Mouse (Mus musculus): ENCODE results near the gene Mlst8. TPM values are rescaled to one million over a fixed set of nuclear protein-coding genes. Genes with fewer than 3 reads are reported as not detected.
"Not testable (repeated sequence)": the region's sequence is repeated elsewhere in the genome, so short reads cannot be mapped to it uniquely, and the experiment has no call there.

Mlst8 gene
- polyA plus RNA-seq, 1 experiment from 2014 or later: 33.9 TPM

GRCm38 (mm10) chr17:24473612-24474275, 5.1 kb downstream of the Mlst8 start, which contains the start of gene Bricd5:
TSS of gene Bricd5 (plus strand) at chr17:24473884.
- no peak for ATAC-seq
- H3K27ac ChIP-seq: no peak within 1 kb of the TSS; the same call in 1 of the 2 replicates
- H3K4me2 ChIP-seq: peak within 1 kb of the TSS; percentile 99
- H3K9me3 ChIP-seq (replicated peaks): no peaks in the 10 kb centered on the region
- H3K9ac ChIP-seq: peak within 1 kb of the TSS; percentile 12; the same call in 1 of the 2 replicates
- H3K36me3 ChIP-seq (ENCODE audit: poor library complexity, severe bottlenecking): peaks cover 56% of the 10 kb centered on the region
- 82% methylated on average over 6 of the region's 6 CpGs for WGBS
- H3K27me3 ChIP-seq: no peaks in the 10 kb centered on the region
- H3K4me3 ChIP-seq: no peak within 1 kb of the TSS
- H3K4me1 ChIP-seq: peaks cover 38% of the 10 kb centered on the region

- Histone ChIP-seq H3K4me1 (peaks cover 28% of the 10 kb centered on the region), H3K4me3 (peak overlapping the region; percentile 91; the same call in 1 of the 2 replicates), H3K27ac (no peak overlapping the region), H3K9ac (peak overlapping the region; percentile 95; the same call in 1 of the 2 replicates), H3K4me2 (peak overlapping the region; percentile 99), H3K27me3 (no peaks in the 10 kb centered on the region), H3K9me3 (replicated peaks) (no peaks in the 10 kb centered on the region), H3K36me3 (ENCODE audit: poor library complexity, severe bottlenecking) (peaks cover 53% of the 10 kb centered on the region)
- WGBS: 83% methylated on average over 4 of the region's 4 CpGs
- ATAC-seq: no peak
Measured at GRCm38 (mm10) chr17:24472512-24472911, 6.4 kb downstream of the Mlst8 start.

- Histone ChIP-seq H3K27me3 (no peaks in the 10 kb centered on the region), H3K9me3 (replicated peaks) (no peaks in the 10 kb centered on the region), H3K4me3 (peak overlapping the region; percentile 91), H3K9ac (peak overlapping the region; percentile 95), H3K4me2 (peak overlapping the region; percentile 99), H3K27ac (peak overlapping the region; percentile 85), H3K36me3 (ENCODE audit: poor library complexity, severe bottlenecking) (peaks cover 37% of the 10 kb centered on the region), H3K4me1 (peaks cover 26% of the 10 kb centered on the region)
- 1% methylated on average over 68 of the region's 68 CpGs for WGBS
- peak; percentile 12; the same call in 1 of the 2 replicates for ATAC-seq
Measured at GRCm38 (mm10) chr17:24470701-24471527, 8.0 kb downstream of the Mlst8 start.

DNA sequence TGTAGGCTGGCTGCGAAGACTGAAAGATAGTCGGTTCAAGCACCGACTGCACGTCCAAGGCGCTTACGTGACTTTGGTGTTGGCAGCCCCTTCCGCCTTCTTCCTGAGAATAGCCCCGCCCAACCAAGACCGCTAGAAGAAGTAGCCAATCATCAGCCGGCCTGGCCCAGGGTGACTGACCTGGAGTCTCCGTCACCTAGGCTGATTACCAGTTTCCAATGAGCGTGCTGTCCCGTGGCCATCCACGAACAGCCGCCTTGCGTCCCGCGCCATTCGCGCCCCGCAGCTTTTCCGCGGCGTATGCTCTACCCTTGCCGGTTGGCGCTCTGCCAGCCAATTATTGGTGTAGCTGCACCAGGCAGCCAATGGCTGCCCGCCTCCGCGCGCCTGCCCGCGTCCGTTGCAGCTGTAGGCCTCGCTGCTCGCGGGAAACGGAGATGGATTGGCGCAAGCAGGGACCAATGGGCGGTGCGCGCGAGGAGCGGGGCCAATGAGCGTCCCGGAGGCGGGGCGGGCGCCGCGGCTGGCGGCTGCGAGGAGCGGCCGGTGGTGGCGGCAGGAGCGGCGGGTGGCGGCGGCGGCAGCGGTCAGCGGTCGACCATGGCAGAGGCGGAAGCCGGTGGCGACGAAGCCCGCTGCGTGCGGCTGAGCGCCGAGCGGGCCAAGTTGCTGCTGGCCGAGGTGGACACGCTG, 8.8 kb downstream of the Mlst8 start, which contains the start of the genes E4f1 and Pgp:
Gene E4f1, minus strand, starts transcription at position 404 of the 693 bp plus-strand sequence.
Gene Pgp, plus strand, starts transcription at position 483 of the 693 bp plus-strand sequence.
- H3K9ac ChIP-seq: peak within 1 kb of the TSS; percentile 95
- under 1% methylated on average over 75 of the region's 75 CpGs for WGBS

GRCm38 (mm10) chr17:24469336-24469909, 9.5 kb downstream of the Mlst8 start:
- Histone ChIP-seq H3K27me3 (no peaks in the 10 kb centered on the region), H3K9me3 (replicated peaks) (no peaks in the 10 kb centered on the region), H3K9ac (peak overlapping the region; percentile 64), H3K27ac (peak overlapping the region; percentile 85), H3K36me3 (ENCODE audit: poor library complexity, severe bottlenecking) (peaks cover 22% of the 10 kb centered on the region), H3K4me3 (peak overlapping the region; percentile 91), H3K4me1 (peaks cover 26% of the 10 kb centered on the region), H3K4me2 (peak overlapping the region; percentile 99)
- ATAC-seq: no peak
- WGBS: 19% methylated on average over 7 of the region's 7 CpGs

More for the DNA sequence above, 8.8 kb downstream of the Mlst8 start, which contains the start of the genes E4f1 and Pgp:
- peak within 1 kb of the TSS; percentile 99 for H3K4me2 ChIP-seq
- ATAC-seq: peak; percentile 99
- H3K9me3 ChIP-seq (replicated peaks): no peaks in the 10 kb centered on the region
- peak within 1 kb of the TSS; percentile 91 for H3K4me3 ChIP-seq
- H3K27ac ChIP-seq: peak within 1 kb of the TSS; percentile 85
- peaks cover 26% of the 10 kb centered on the region for H3K4me1 ChIP-seq
- H3K36me3 ChIP-seq (ENCODE audit: poor library complexity, severe bottlenecking): peaks cover 28% of the 10 kb centered on the region
- no peaks in the 10 kb centered on the region for H3K27me3 ChIP-seq

DNA sequence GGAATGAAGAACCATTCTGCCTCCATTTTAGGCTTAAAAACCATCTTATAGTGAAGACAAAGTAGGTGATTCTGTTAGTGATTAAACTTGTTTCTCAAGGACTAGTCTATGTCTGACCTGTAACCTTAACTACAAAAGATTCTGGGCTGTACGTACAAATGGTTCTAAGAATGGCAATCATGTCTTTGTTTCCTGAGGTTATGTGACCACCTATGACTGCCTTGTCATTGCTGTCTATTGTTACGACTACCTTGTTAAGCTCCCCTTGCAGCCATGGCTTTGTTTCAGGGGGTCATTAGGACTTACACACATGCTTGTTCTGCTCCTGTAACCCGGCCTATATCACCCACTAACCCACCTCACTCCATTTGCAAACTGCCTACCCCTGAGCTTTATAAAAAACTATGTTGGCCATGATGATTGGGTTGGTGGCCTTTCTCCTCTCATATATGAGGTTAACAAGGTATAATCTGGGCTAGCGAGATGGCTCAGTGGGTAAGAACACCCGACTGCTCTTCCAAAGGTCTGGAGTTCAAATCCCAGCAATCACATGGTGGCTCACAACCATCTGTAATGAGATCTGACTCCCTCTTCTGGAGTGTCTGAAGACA, 10.1 kb downstream of the Mlst8 start:
- WGBS: 87% methylated on average over 5 of the region's 5 CpGs
- H3K9ac ChIP-seq: no peak overlapping the region
- H3K4me1 ChIP-seq: peaks cover 26% of the 10 kb centered on the region
- H3K27me3 ChIP-seq: no peaks in the 10 kb centered on the region
- H3K9me3 ChIP-seq (replicated peaks): no peaks in the 10 kb centered on the region
- H3K4me3 ChIP-seq: no peak overlapping the region
- ATAC-seq: no peak
- H3K4me2 ChIP-seq: no peak overlapping the region
- peaks cover 15% of the 10 kb centered on the region for H3K36me3 ChIP-seq (ENCODE audit: poor library complexity, severe bottlenecking)
- H3K27ac ChIP-seq: no peak overlapping the region

DNA sequence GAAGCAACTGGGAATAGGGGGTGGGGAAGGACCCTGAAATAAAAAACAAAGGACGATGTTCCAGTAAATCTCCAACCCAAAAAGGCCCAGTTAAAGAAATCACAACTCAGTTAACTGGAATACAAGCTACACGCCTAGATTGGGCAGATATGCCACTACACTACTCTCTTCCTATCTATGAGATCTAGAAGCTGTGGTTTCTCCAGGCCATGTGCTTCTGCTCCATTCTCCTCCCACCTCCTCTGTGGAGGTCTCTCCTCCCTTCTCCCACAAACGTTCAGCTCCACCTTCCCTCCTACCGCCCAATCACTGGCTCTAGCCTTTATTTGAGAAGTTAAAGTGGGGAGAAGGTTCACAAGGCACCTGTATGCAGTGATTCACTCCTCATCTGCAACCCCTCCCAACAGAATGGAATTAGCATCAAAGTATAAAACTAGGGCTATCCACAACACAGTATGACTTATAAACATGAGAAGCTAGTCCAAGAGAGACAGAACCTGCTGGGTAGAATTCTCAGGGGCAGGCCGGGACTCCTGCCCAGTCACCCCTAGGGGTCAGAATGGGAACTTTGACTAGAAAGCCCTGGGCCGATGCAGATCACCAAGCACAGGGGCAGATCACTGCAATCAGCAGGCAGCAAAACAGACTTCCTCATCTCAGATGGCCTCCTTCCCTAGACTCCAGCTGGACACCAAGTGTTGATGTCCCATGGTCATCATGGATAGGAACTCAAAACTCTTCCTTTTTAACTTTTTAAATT, 15.3 kb downstream of the Mlst8 start:
- Histone ChIP-seq H3K9ac (no peak overlapping the region), H3K4me3 (no peak overlapping the region), H3K36me3 (ENCODE audit: poor library complexity, severe bottlenecking) (no peaks in the 10 kb centered on the region), H3K27ac (no peak overlapping the region), H3K27me3 (no peaks in the 10 kb centered on the region), H3K9me3 (replicated peaks) (no peaks in the 10 kb centered on the region), H3K4me1 (no peaks in the 10 kb centered on the region), H3K4me2 (no peak overlapping the region)
- WGBS: 63% methylated on average over 6 of the region's 6 CpGs
- ATAC-seq: no peak

DNA sequence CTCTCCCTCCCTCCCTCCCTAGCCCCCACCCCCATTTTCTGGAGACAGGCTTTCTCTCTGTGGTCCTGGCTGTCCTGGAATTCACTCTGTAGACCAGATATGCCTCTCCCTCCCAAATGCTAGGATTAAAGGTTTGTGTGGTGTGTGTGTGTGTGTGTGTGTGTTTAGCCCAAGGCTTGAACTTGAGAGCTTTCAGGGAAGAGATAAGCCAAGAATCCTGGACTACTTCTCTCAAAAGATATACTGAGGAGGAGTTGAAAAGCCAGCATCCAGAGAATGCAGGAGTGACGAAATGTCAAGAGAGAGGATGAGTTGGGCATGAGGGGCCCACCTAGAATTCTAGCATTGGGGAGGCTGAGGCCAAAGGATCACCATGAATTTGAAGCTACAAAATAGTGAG, 15.9 kb downstream of the Mlst8 start:
- no peaks in the 10 kb centered on the region for H3K27me3 ChIP-seq
- H3K4me2 ChIP-seq: no peak overlapping the region
- H3K4me1 ChIP-seq: no peaks in the 10 kb centered on the region
- no peaks in the 10 kb centered on the region for H3K9me3 ChIP-seq (replicated peaks)
- no peak overlapping the region for H3K27ac ChIP-seq
- no peak for ATAC-seq
- no peaks in the 10 kb centered on the region for H3K36me3 ChIP-seq (ENCODE audit: poor library complexity, severe bottlenecking)
- H3K4me3 ChIP-seq: no peak overlapping the region
- 86% methylated on average over 1 of the region's 1 CpGs for WGBS
- H3K9ac ChIP-seq: no peak overlapping the region

- Histone ChIP-seq H3K36me3 (ENCODE audit: poor library complexity, severe bottlenecking) (no peaks in the 10 kb centered on the region), H3K27ac (no peak overlapping the region), H3K9me3 (replicated peaks) (no peaks in the 10 kb centered on the region), H3K27me3 (no peaks in the 10 kb centered on the region), H3K4me1 (no peaks in the 10 kb centered on the region), H3K4me2 (no peak overlapping the region), H3K9ac (no peak overlapping the region), H3K4me3 (no peak overlapping the region)
- 69% methylated on average over 2 of the region's 2 CpGs for WGBS
- ATAC-seq: no peak
Measured at GRCm38 (mm10) chr17:24461580-24461979, 17.3 kb downstream of the Mlst8 start.

DNA sequence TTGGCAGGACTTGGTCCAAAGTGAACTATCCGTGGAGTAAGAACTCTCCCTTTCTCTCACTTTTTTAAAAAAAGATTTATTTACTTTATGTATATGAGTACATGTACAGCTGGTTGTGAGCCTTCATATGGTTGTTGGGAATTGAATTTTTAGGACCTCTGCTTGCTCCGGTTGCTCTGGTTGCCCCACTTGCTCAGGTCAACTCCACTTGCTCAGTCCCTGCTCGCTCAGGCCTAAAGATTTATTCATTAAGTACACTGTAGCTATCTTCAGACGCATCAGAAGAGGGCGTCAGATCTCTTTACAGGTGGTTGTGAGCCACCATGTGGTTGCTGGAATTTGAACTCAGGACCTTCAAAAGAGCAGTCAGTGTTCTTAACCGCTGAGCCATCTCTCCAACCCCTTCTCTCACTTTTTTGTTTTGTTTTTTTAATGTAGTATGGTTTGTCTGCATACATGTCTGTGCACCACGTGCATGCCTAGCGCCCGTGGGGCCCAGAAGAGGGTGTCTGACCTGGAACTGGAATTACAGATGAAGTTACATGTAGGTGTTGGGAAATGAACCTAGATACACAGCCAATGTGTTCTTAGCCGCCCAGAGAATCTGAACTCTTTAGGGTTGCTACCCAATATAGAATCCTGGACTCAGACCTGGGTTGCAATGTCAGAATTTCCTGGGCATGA, 23.2 kb downstream of the Mlst8 start:
- H3K9me3 ChIP-seq (replicated peaks); H3K27ac ChIP-seq; H3K27me3 ChIP-seq; H3K9ac ChIP-seq; ATAC-seq: not testable (repeated sequence)
- H3K4me1 ChIP-seq: peaks cover 23% of the 10 kb centered on the region
- peak overlapping the region; percentile 85 for H3K4me2 ChIP-seq
- 51% methylated on average over 10 of the region's 10 CpGs for WGBS
- H3K4me3 ChIP-seq: peak overlapping the region; percentile 82; the same call in 1 of the 2 replicates
- H3K36me3 ChIP-seq (ENCODE audit: poor library complexity, severe bottlenecking): peaks cover 11% of the 10 kb centered on the region
